Mouse (Mus musculus) cortical plate, adult 2 months (tissue): ENCODE measurements around the gene Gm20481.
"Not testable (repeated sequence)": the region's sequence is repeated elsewhere in the genome, so short reads cannot be mapped to it uniquely, and the experiment has no call there.

ENCODE experiments used
- CTCF ChIP-seq: fragments of 200-500 bp; IDR thresholded peaks from 2 replicates; pipeline ENCODE4 v1.5.1; 2011; ENCODE audit warnings: mild to moderate bottlenecking, control low read depth, low read length; ENCODE audit not compliant: insufficient read depth; ENCODE audit errors: extremely low read depth
- POLR2A ChIP-seq: fragments of 200-500 bp; IDR thresholded peaks from 2 replicates; pipeline ENCODE4 v1.6.1; 2011; ENCODE audit warnings: mild to moderate bottlenecking, low read length, control low read depth; ENCODE audit not compliant: insufficient read depth; ENCODE audit errors: extremely low read depth

DNA sequence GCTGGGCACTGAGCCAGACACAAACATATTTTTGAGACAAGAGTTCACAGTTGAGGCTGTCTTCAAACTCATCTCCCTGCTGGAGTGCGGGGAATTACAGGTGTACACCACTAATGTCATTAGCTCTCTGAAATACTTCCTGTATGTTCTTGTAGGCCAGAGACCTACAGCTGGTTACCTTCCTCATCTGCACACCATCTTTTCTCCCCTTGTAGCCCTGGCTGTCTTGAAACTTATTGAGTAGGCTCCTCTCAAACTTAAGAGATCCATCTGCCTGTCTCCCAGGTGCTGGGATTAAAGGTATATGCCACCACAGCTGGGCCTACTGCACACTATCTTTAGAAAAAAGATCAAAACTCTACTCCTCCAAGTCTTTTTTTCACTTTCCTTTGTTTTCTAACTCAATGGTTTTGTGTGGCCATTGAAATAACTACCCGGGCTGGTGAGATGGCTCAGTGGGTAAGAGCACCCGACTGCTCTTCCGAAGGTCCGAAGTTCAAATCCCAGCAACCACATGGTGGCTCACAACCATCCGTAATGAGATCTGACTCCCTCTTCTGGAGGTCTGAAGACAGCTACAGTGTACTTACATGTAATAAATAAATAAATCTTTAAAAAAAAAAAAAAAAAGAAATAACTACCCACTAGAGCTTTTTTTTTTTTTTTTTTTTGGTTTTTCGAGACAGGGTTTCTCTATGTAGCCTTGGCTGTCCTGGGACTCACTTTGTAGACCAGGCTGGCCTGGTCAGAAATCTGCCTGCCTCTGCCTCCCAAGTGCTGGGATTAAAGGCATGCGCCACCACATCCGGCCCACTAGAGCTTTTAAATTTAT lies 20.8 kb upstream of the Gm20481 start:
- not testable (repeated sequence) for TF ChIP-seq CTCF, POLR2A
